Mouse (Mus musculus): ENCODE measurements around the gene Bcl2l13.

DNA sequence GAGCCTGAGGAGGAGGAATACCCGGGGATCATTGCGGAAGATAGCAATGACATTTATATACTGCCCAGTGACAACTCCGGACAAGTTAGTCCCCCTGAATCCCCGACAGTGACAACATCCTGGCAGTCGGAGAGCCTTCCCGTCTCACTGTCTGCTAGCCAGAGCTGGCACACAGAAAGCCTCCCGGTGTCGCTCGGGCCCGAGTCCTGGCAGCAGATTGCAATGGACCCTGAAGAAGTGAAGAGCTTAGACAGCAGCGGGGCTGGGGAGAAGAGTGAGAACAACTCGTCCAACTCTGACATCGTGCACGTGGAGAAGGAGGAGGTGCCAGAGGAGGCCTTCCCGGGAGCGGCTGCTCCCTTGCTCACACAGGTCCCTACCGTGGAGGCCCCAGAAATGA lies 50.7 kb downstream of the Bcl2l13 start:
- TF ChIP-seq CTCF (IDR thresholded peaks at IDR 0.05; ENCODE audit: insufficient read depth, low read depth, low read length) (no peak), POLR2A (IDR thresholded peaks at IDR 0.05; ENCODE audit: insufficient read depth, low read depth, low read length) (no peak)

Data from olfactory bulb, adult 2 months (tissue).